ENCODE assay signal across 8 mouse cellular contexts in genomic region chr5:30774601-30775371, GRCm38 (mm10). TPM values are rescaled to one million over a fixed set of nuclear protein-coding genes. Genes with fewer than 3 reads are reported as not detected.
DNase-seq lines count a peak whose midpoint lies in the region; ATAC-seq and TF ChIP-seq lines count a peak whose summit lies in the region.

No protein-coding gene starts in this region.

- WGBS in hindbrain, embryonic 13.5 days: 7% methylated on average over 20 of the region's 20 CpGs

- ATAC-seq in Patski: peak; percentile 83
- peak; percentile 79 for ATAC-seq in hindbrain, embryonic 13.5 days (ENCODE audit: low FRiP score)

- peak overlapping the region; percentile 20; the same call in 1 of the 2 replicates for H3K4me3 ChIP-seq in hindbrain, embryonic 13.5 days

- peaks cover 25% of the 10 kb centered on the region for H3K27me3 ChIP-seq in Patski
- H3K27me3 ChIP-seq in hindbrain, embryonic 13.5 days: no peaks in the 10 kb centered on the region

- in situ Hi-C loops in Patski (cut with MboI; ENCODE audit: low pct_unique_long_range_greater_than_20kb): loop anchor here (5.0 kb wide), 1 partner anchor 62 kb away; the partner anchor contains the start of gene Dpysl5

- no peaks in the 10 kb centered on the region for H3K9me3 ChIP-seq in hindbrain, embryonic 13.5 days

- peak; percentile 42 for DNase-seq in Patski (ENCODE audit: low read depth, low spot score)
- DNase-seq in cerebellum, postnatal 14 days: peak; percentile 96 to 99
- DNase-seq in frontal cortex, postnatal 14 days (ENCODE audit: low spot score in 2 of 2): peak; percentile 80 to 89
- DNase-seq in layer of hippocampus, postnatal 25 days (ENCODE audit: extremely low spot score in 1 of 2, low spot score in 1 of 2): peak; percentile 82 to 97
- DNase-seq in lung, postnatal 14 days: peak; percentile 94
- DNase-seq in retina, adult 2 months (ENCODE audit: low read depth, low spot score): peak; percentile 60
- peak; percentile 91 for DNase-seq in thymus, postnatal 4 days

- TF ChIP-seq CTCF in Patski (IDR thresholded peaks at IDR 0.05): peak; percentile 91

- CTCF ChIA-PET in Patski (lab: Charles Lee): interaction anchor here (0.7 to 4.8 kb wide), 11 partner anchors 10 to 762 kb away, joined by 3 to 27 read pairs (median 5); partner anchors contain the start of genes Dpysl5 and Il6

- peak overlapping the region; percentile 85 for H3K27ac ChIP-seq in hindbrain, embryonic 13.5 days

- H3K36me3 ChIP-seq in hindbrain, embryonic 13.5 days: peaks cover 27% of the 10 kb centered on the region

- POLR2A ChIA-PET in Patski (lab: Charles Lee): no interaction called here

- peak overlapping the region; percentile 61 for H3K9ac ChIP-seq in hindbrain, embryonic 13.5 days

- peaks cover 39% of the 10 kb centered on the region for H3K4me1 ChIP-seq in hindbrain, embryonic 13.5 days (replicated peaks)

- H3K4me2 ChIP-seq in hindbrain, embryonic 13.5 days: peak overlapping the region; percentile 53

RNA-seq across cellular contexts. Expression of gene Mapre3, which starts 39.7 kb away (rescaled TPM):
- polyA plus RNA-seq in Patski (2021): 83.2 TPM
- 108 and 115 TPM in 2 replicates for polyA plus RNA-seq in hindbrain, embryonic 13.5 days (2015; fragmentation: Nextera tagmentation; extraction: Ambion mirVana)
- 100 to 1,000 TPM; 230 to 250 TPM for total RNA-seq in layer of hippocampus, postnatal 25 days (2021)

Comparison
In these comparisons a context has a peak if more than half of its experiments do, and no peak if none do; other contexts are left out.
1. Peak in every context shown above with its lines: DNase-seq, ATAC-seq, H3K4me3 ChIP-seq and H3K27ac ChIP-seq.
2. DNase-seq: peak in every context shown above with its lines; median percentile 98 in cerebellum, postnatal 14 days; 94 in lung, postnatal 14 days; 91 in thymus, postnatal 4 days; 90 in layer of hippocampus, postnatal 25 days; 84 in frontal cortex, postnatal 14 days; 60 in retina, adult 2 months; 42 in Patski.